Mouse (Mus musculus): ENCODE measurements around the gene Xlr5b. TPM values are rescaled to one million over a fixed set of nuclear protein-coding genes. Genes with fewer than 3 reads are reported as not detected.

Gene Xlr5b
- polyA plus RNA-seq (2017; shearing (Covaris generic)), result not detected

GRCm38 (mm10) chrX:73148496-73148895 is at the start of gene Xlr5b:
TSS of gene Xlr5b (plus strand) at chrX:73148796.

DNA sequence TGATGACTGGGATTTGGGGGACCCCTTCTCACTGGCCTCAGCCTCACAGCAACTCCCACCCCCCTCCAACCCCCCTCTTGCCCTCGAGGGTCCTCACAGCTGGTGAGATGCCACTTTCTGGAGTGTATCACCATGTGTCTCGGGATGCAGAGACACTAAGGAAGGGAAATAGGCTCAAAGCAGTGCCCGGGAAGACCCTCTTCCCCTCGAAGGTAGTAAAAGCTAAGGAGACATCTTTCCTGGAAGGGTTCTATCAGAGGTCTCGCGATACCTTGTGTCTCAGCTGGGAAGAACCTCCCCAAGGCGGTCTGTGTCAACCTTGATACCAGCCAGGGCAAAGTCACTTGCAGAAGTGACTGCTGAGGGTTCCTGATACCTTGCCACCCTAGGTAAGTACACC is 31.8 kb upstream of the Xlr5b start, which contains the start of gene Gm14685:
TSS of gene Gm14685 (plus strand) at position 301 of the 400 bp plus-strand sequence.

DNA sequence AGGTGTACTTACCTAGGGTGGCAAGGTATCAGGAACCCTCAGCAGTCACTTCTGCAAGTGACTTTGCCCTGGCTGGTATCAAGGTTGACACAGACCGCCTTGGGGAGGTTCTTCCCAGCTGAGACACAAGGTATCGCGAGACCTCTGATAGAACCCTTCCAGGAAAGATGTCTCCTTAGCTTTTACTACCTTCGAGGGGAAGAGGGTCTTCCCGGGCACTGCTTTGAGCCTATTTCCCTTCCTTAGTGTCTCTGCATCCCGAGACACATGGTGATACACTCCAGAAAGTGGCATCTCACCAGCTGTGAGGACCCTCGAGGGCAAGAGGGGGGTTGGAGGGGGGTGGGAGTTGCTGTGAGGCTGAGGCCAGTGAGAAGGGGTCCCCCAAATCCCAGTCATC is 754 bp downstream of the Xlr5b start, which contains the start of gene DXBay18:
TSS of gene DXBay18 (minus strand) at position 101 of the 400 bp plus-strand sequence.

DNA sequence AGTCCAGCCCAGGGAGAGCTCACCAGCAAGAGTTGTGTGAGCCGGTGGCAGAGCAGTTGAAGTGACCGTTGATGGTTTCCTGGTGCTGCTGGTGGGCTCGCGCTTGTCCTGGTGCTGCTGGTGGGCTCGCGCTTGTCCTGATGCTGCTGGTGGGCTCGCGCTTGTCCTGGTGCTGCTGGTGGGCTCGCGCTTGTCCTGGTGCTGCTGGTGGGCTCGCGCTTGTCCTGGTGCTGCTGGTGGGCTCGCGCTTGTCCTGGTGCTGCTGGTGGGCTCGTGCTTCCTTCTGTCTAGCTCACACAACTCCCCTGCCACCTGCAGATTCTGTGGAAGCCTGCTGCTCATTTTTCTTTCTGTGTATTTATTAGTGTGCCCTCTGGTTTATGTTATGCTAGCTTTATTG is 28.3 kb downstream of the Xlr5b start, which contains the start of gene Spin2d:
TSS of gene Spin2d (minus strand) at position 101 of the 400 bp plus-strand sequence.

DNA sequence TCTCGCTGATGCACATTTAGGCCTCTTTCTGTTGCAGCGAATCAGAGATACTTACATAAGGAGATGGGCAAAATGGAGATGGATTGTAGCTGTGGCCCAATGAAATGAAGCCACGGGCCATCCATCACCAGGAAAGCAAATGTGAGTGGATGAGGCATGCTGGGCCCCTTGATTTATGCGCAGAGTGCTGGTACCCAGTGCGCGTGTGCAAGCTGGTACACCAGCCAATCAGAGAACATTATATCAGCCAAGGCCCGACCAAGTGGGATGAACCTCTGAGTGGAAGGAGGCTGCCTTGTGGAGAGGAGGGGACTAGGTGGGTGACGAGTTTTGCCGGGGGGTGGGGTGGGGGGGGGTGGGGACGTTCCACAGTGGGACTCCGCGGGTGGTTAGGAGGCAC is 43.3 kb downstream of the Xlr5b start, which contains the start of gene Xlr3b:
TSS of gene Xlr3b (plus strand) at position 274 of the 400 bp plus-strand sequence.

Other genes starting within 250 kb of the Xlr5b start
- gene Cetn2, start 230.4 kb upstream of the Xlr5b start, polyA plus RNA-seq (2017; shearing (Covaris generic)), result 140 TPM
- gene Nsdhl, start 230.2 kb upstream of the Xlr5b start, polyA plus RNA-seq (2017; shearing (Covaris generic)), result 17.9 TPM
- not detected for gene Zfp185, start 161.5 kb upstream of the Xlr5b start, polyA plus RNA-seq (2017; shearing (Covaris generic))
- gene Pnma5, start 111.7 kb upstream of the Xlr5b start, polyA plus RNA-seq (2017; shearing (Covaris generic)), result not detected
- gene Pnma3, start 84.0 kb upstream of the Xlr5b start, polyA plus RNA-seq (2017; shearing (Covaris generic)), result not detected
- gene Xlr4a, start 66.3 kb upstream of the Xlr5b start, polyA plus RNA-seq (2017; shearing (Covaris generic)), result 102 TPM
- 2.3 TPM for gene Xlr3a, start 51.7 kb upstream of the Xlr5b start, polyA plus RNA-seq (2017; shearing (Covaris generic))
- 0.40 TPM for gene Gm14685, start 31.7 kb upstream of the Xlr5b start, polyA plus RNA-seq (2017; shearing (Covaris generic))
- gene DXBay18, start 654 bp downstream of the Xlr5b start, polyA plus RNA-seq (2017; shearing (Covaris generic)), result not detected
- not detected for gene Spin2d, start 28.2 kb downstream of the Xlr5b start, polyA plus RNA-seq (2017; shearing (Covaris generic))
- 19.8 TPM for gene Xlr3b, start 43.4 kb downstream of the Xlr5b start, polyA plus RNA-seq (2017; shearing (Covaris generic))
- 155 TPM for gene Xlr4b, start 65.5 kb downstream of the Xlr5b start, polyA plus RNA-seq (2017; shearing (Covaris generic))
- 3.4 TPM for gene F8a, start 79.5 kb downstream of the Xlr5b start, polyA plus RNA-seq (2017; shearing (Covaris generic))
- 74.5 TPM for gene Xlr4c, start 94.3 kb downstream of the Xlr5b start, polyA plus RNA-seq (2017; shearing (Covaris generic))
- gene Xlr3c, start 116.6 kb downstream of the Xlr5b start, polyA plus RNA-seq (2017; shearing (Covaris generic)), result not detected
- 0.27 TPM for gene Xlr5a, start 144.2 kb downstream of the Xlr5b start, polyA plus RNA-seq (2017; shearing (Covaris generic))
- gene Xlr5c, start 144.2 kb downstream of the Xlr5b start, polyA plus RNA-seq (2017; shearing (Covaris generic)), result not detected
- not detected for gene Gm45015, start 188.0 kb downstream of the Xlr5b start, polyA plus RNA-seq (2017; shearing (Covaris generic))
- gene Zfp275, start 193.8 kb downstream of the Xlr5b start, polyA plus RNA-seq (2017; shearing (Covaris generic)), result 25.4 TPM
- gene Gm18336, start 249.9 kb downstream of the Xlr5b start, polyA plus RNA-seq (2017; shearing (Covaris generic)), result not detected